Mouse (Mus musculus): ENCODE results near the gene Pik3cd. TPM values are rescaled to one million over a fixed set of nuclear protein-coding genes. Genes with fewer than 3 reads are reported as not detected.

Gene Pik3cd
- total and polyA plus RNA-seq, 3 experiments: 57.0 to 95.0 (median 72.1) TPM

GRCm38 (mm10) chr4:149660598-149660997 lies 41.8 kb downstream of the Pik3cd start:
- Histone ChIP-seq H3K27ac (ENCODE audit: insufficient read depth, low read depth) (no peak overlapping the region), H3K36me3 (replicated peaks in 1 of 2; ENCODE audit: control insufficient read depth in 1 of 2, insufficient read depth in 1 of 2, low read length in 1 of 2) (peaks cover 73 to 81% of the 10 kb centered on the region in 2 experiments)

GRCm38 (mm10) chr4:149659495-149660116 lies 42.8 kb downstream of the Pik3cd start:
- peaks cover 81 to 90% of the 10 kb centered on the region in 2 experiments for H3K36me3 ChIP-seq (replicated peaks in 1 of 2; ENCODE audit: control insufficient read depth in 1 of 2, insufficient read depth in 1 of 2, low read length in 1 of 2)
- peaks cover 15 to 68% of the 10 kb centered on the region in 2 experiments for H3K4me1 ChIP-seq (ENCODE audit: control insufficient read depth in 1 of 2, insufficient read depth in 2 of 2)

More at GRCm38 (mm10) chr4:149660598-149660997, 41.8 kb downstream of the Pik3cd start:
- Histone ChIP-seq H3K4me1 (ENCODE audit: control insufficient read depth in 1 of 2, insufficient read depth in 2 of 2) (peaks cover 17 to 78% of the 10 kb centered on the region in 2 experiments), H3K27me3 (replicated peaks) (no peaks in the 10 kb centered on the region), H3K9ac (ENCODE audit: insufficient read depth, low read depth) (no peak overlapping the region), H3K4me3 (replicated peaks in 1 of 3; ENCODE audit: low read depth in 2 of 3, low read length in 2 of 3, poor library complexity in 1 of 3) (no peak overlapping the region), H3K4me2 (ENCODE audit: insufficient read depth, low read depth, poor library complexity, severe bottlenecking) (no peak overlapping the region), H3K79me2 (replicated peaks; ENCODE audit: control insufficient read depth, extremely low read depth, insufficient read depth, poor library complexity, severe bottlenecking) (peaks cover 14% of the 10 kb centered on the region), H3K9me3 (replicated peaks; ENCODE audit: low read length) (no peaks in the 10 kb centered on the region)
- no peak for TF ChIP-seq HCFC1 (IDR thresholded peaks at IDR 0.05; ENCODE audit: low read depth, low read length)
- TF ChIP-seq MAFK (IDR thresholded peaks at IDR 0.05; ENCODE audit: insufficient replicate concordance, low read length): no peak
- TF ChIP-seq POLR2AphosphoS2 (IDR thresholded peaks at IDR 0.05; ENCODE audit: low read depth, low read length): no peak
- no peak for TF ChIP-seq POLR2A (IDR thresholded peaks at IDR 0.05; ENCODE audit: low read depth, low read length)
- TF ChIP-seq EP300 (IDR thresholded peaks at IDR 0.05; ENCODE audit: low read length): no peak
- TF ChIP-seq NELFE (IDR thresholded peaks at IDR 0.05; ENCODE audit: low read depth, low read length): no peak
- no peak for TF ChIP-seq USF1 (IDR thresholded peaks at IDR 0.05; ENCODE audit: low read depth, low read length)
- no peak for TF ChIP-seq MEF2A (IDR thresholded peaks at IDR 0.05; ENCODE audit: borderline replicate concordance, low read depth, low read length)
- TF ChIP-seq CHD1 (IDR thresholded peaks at IDR 0.05; ENCODE audit: low read depth, low read length): no peak
- TF ChIP-seq ZMIZ1 (IDR thresholded peaks at IDR 0.05; ENCODE audit: low read depth, low read length): no peak
- dilution Hi-C loops (cut with MboI; ENCODE audit: extremely low pct_ligation_motif_present, extremely low pct_unique_long_range_greater_than_20kb, low sequenced_read_pairs): no loop called here
- in situ Hi-C loops (cut with MboI; ENCODE audit: low pct_ligation_motif_present, low pct_unique_long_range_greater_than_20kb, low sequenced_read_pairs): no loop called here
- DNase-seq (ENCODE audit: extremely low read depth): no peak

More at GRCm38 (mm10) chr4:149659495-149660116, 42.8 kb downstream of the Pik3cd start:
- no peak for TF ChIP-seq EP300 (IDR thresholded peaks at IDR 0.05; ENCODE audit: low read length)
- no peak for TF ChIP-seq UBTF (IDR thresholded peaks at IDR 0.05; ENCODE audit: low read depth, low read length)
- no peak for TF ChIP-seq GABPA (IDR thresholded peaks at IDR 0.05; ENCODE audit: insufficient replicate concordance, low read depth, low read length)
- TF ChIP-seq SMC3 (IDR thresholded peaks at IDR 0.05; ENCODE audit: low read depth, low read length): no peak
- TF ChIP-seq JUND (conservative IDR thresholded peaks at IDR 0.05; ENCODE audit: low read depth, low read length): no peak
- TF ChIP-seq MXI1 (IDR thresholded peaks at IDR 0.05; ENCODE audit: low read depth, low read length): no peak
- TF ChIP-seq MEF2A (IDR thresholded peaks at IDR 0.05; ENCODE audit: borderline replicate concordance, low read depth, low read length): no peak
- TF ChIP-seq MAFK (IDR thresholded peaks at IDR 0.05; ENCODE audit: insufficient replicate concordance, low read length): no peak
- no peak for TF ChIP-seq E2F4 (IDR thresholded peaks at IDR 0.05; ENCODE audit: insufficient replicate concordance, low read depth, low read length)
- no peak for TF ChIP-seq USF1 (IDR thresholded peaks at IDR 0.05; ENCODE audit: low read depth, low read length)
- TF ChIP-seq ZKSCAN1 (IDR thresholded peaks at IDR 0.05; ENCODE audit: borderline replicate concordance, low read depth, low read length): no peak
- TF ChIP-seq ELF1 (IDR thresholded peaks at IDR 0.05; ENCODE audit: low read depth, low read length): no peak
- TF ChIP-seq ZC3H11A (IDR thresholded peaks at IDR 0.05; ENCODE audit: low read depth, low read length): no peak
- no peak for TF ChIP-seq IRF4 (IDR thresholded peaks at IDR 0.05; ENCODE audit: low read depth, low read length)
- DNase-seq (ENCODE audit: extremely low read depth): no peak
- Histone ChIP-seq H3K79me2 (replicated peaks; ENCODE audit: control insufficient read depth, extremely low read depth, insufficient read depth, poor library complexity, severe bottlenecking) (peaks cover 11% of the 10 kb centered on the region), H3K27me3 (replicated peaks) (no peaks in the 10 kb centered on the region), H3K27ac (ENCODE audit: insufficient read depth, low read depth) (no peak overlapping the region), H3K4me2 (ENCODE audit: insufficient read depth, low read depth, poor library complexity, severe bottlenecking) (no peak overlapping the region), H3K4me3 (replicated peaks in 1 of 3; ENCODE audit: low read depth in 2 of 3, low read length in 2 of 3, poor library complexity in 1 of 3) (no peak overlapping the region), H3K9me3 (replicated peaks; ENCODE audit: low read length) (no peaks in the 10 kb centered on the region), H3K9ac (ENCODE audit: insufficient read depth, low read depth) (no peak overlapping the region)
- dilution Hi-C loops (cut with MboI; ENCODE audit: extremely low pct_ligation_motif_present, extremely low pct_unique_long_range_greater_than_20kb, low sequenced_read_pairs): no loop called here
- in situ Hi-C loops (cut with MboI; ENCODE audit: low pct_ligation_motif_present, low pct_unique_long_range_greater_than_20kb, low sequenced_read_pairs): loop anchor here (5.0 kb wide), 1 partner anchor 38 kb away; no protein-coding TSS in a partner anchor
